Mouse (Mus musculus): ENCODE measurements around the gene Bcl2l11.

Gene Bcl2l11

GRCm38 (mm10) chr2:128111537-128111936 lies 14.3 kb upstream of the Bcl2l11 start:
- DNase-seq (ENCODE audit: low spot score in 2 of 2) = no peak

- no peak for DNase-seq (ENCODE audit: low spot score in 2 of 2)
These were observed 11.2 kb upstream of the Bcl2l11 start for GRCm38 (mm10) chr2:128114621-128115020.

- DNase-seq (ENCODE audit: low spot score in 2 of 2) = no peak
These were observed 10.3 kb upstream of the Bcl2l11 start for GRCm38 (mm10) chr2:128115579-128115978.

DNA sequence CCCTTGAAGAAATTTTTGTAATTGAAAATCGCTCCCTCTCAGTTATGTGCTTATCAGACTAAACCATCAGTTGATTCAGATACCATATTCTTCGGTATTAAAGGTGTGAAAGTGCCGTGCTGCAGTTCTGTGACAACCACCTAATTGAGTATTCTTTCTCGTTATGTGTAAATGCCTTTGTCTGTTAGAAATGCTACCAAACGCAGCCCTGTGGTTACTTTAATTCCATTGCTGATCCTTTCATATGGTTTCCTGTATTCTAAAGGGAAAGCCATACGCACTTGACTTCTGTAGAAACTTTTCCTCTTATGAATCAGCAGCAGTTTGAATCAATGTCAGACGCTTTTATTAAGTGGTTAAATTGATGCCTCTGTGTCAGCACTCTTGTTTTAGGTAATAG lies 8.2 kb upstream of the Bcl2l11 start:
- no peak for DNase-seq (ENCODE audit: low spot score in 2 of 2)

DNA sequence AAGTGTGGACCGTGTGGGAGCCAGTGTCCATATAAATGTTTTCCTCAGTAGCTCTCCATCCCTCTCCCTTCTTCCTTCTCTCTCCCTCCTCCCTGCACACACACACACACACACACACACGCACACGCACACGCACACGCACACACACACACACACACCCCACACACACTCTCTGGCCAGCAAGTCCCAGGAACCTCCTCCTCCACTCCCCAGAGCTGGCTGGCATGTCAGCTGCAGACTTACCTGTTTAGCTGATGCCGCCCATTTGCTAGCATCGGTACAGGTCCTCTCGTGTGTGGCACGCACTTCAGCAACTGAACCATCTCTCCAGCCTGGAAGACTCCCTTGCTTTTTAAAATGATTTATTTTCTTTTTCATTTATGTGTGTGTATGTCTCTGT lies 6.9 kb upstream of the Bcl2l11 start:
- no peak for DNase-seq (ENCODE audit: low spot score in 2 of 2)

DNA sequence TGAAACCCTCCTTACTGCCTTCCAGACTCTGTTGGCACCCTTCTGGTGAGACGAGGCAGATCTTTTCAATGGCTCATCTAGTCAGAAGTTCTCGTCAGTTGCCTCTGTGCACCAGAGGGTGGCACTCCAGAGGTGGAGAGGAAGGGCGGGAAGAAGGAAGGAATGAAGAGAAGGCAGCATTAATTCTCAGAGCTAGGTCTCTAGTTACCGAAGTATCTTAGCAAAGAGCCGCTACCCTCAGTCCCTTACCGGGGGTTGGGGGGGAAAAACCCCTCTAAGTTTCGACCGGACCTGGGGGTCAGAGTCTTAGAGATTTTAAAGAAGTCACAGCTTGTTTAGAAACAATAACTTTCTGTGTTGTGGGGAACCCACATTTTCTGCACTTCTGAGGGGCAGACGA lies 3.3 kb upstream of the Bcl2l11 start:
- peak; percentile 52 to 56 for DNase-seq (ENCODE audit: low spot score in 2 of 2)

- DNase-seq (ENCODE audit: low spot score in 2 of 2) = peak; percentile 44 to 56
These were observed 2.7 kb upstream of the Bcl2l11 start for GRCm38 (mm10) chr2:128122891-128123771.

DNA sequence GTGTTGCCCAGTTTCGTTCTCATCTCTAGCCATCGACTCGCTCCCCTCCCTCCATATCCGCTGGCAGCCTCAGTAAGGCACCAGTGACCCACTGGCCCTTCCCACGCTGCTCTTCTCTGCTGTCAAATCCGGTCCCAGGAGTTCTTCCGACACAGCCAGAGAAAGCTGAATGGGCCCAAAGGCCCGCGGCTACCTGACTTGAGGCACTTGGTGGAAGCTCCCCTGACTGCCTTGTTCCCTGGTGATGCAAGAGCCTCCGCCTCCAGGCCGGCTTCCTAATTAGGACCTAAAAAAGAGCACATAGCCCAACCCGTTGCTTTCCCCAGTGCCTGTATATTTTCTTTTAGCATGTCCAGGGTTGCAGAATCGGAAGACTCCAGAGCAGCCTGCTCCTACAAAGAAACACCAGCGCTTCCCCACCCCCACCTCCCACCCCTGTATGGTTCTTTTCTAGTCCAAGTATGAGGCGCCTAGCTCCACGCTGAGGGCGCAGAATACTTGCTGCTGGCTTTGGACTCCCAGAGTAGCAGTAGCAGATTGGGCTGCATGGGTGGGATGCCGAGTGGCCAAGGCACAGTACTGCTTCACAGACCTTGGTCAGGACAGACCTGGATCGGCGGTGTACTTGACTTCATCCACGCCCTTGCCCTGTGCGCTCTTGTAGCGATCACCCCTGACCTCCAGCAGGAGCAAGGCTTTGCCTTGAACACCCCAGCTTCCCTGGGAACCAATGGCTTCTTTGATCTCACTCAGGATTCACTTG lies 1.7 kb upstream of the Bcl2l11 start:
- no peak for DNase-seq (ENCODE audit: low spot score in 2 of 2)

- DNase-seq (ENCODE audit: low spot score in 2 of 2) = no peak
These were observed 1.1 kb upstream of the Bcl2l11 start for GRCm38 (mm10) chr2:128124693-128125092.

GRCm38 (mm10) chr2:128126591-128127051 lies 783 bp downstream of the Bcl2l11 start:
- no peak for DNase-seq (ENCODE audit: low spot score in 2 of 2)

DNA sequence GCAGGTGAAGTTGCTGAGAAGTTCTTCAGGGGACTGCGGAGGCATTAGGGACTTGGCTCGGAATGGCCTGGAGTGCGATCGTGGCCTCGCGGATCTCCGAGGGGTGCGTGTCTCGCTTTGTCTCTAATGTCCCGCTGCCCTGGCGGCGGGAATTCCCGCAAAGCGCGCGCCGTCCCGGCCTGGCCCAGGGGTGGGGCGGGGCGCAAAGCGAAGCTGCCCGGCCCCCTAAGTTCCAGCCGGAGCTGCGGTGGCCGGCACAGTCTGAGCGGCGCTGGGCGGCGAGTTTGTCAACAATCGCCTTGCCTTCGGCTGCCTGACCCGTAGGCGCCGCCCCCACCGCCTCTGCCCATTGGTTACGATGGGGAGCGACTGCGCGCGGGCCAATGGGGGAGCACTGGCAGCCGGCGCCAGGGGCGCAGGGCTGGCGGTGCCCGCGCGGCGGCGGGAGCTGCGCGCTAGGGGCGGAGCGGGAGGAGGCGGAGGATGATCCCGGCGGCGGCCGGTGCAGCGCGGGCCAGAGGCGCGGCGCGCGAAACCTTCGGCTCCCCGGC lies 1.4 kb downstream of the Bcl2l11 start:
- DNase-seq (ENCODE audit: low spot score in 2 of 2) = peak; percentile 92 to 96

GRCm38 (mm10) chr2:128127691-128128292 lies 2.0 kb downstream of the Bcl2l11 start:
- peak; percentile 67 to 85 for DNase-seq (ENCODE audit: low spot score in 2 of 2)

GRCm38 (mm10) chr2:128128532-128128931 lies 2.7 kb downstream of the Bcl2l11 start:
- no peak for DNase-seq (ENCODE audit: low spot score in 2 of 2)

GRCm38 (mm10) chr2:128131503-128131902 lies 5.7 kb downstream of the Bcl2l11 start:
- no peak for DNase-seq (ENCODE audit: low spot score in 2 of 2)

- DNase-seq (ENCODE audit: low spot score in 2 of 2) = no peak
These were observed 6.8 kb downstream of the Bcl2l11 start for GRCm38 (mm10) chr2:128132635-128133034.

GRCm38 (mm10) chr2:128133865-128134264 lies 8.0 kb downstream of the Bcl2l11 start:
- DNase-seq (ENCODE audit: low spot score in 2 of 2) = no peak

- no peak for DNase-seq (ENCODE audit: low spot score in 2 of 2)
These were observed 8.6 kb downstream of the Bcl2l11 start for GRCm38 (mm10) chr2:128134474-128134873.

GRCm38 (mm10) chr2:128134948-128135347 lies 9.1 kb downstream of the Bcl2l11 start:
- DNase-seq (ENCODE audit: low spot score in 2 of 2) = no peak

DNA sequence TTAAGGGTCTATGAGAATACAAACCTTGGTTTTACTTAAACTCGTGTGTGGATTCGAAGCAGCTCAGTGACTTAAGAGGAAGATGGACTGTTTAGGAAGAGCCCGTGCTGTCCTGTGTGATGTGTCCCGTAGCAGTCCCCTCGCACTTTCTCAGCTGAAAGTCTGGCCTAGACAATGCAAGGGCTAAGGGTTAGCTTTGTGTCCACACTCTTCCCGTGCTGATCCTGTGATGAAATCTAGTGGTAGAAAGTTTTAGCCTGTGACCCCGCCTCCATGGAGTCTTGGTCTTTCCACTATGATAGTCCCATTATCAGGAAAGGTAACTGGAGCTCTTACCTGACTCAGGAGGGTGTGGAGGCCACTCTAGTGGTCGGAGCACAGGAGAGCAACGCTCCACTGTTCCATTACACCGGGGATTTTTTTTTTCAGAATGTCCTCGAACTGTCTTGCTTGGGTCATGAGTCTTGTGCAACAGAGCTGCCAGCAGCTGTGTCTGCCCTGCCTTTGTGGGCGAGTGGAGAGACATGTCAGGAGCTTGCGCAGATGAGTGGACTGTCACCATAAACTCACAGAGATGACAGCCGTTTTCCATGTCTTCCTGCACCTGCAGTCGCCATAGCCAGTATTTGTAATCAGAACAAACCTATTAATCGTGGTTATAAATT lies 11.1 kb downstream of the Bcl2l11 start:
- DNase-seq (ENCODE audit: low spot score in 2 of 2) = no peak

GRCm38 (mm10) chr2:128137480-128138276 lies 11.8 kb downstream of the Bcl2l11 start:
- no peak for DNase-seq (ENCODE audit: low spot score in 2 of 2)

- DNase-seq (ENCODE audit: low spot score in 2 of 2) = no peak
These were observed 13.1 kb downstream of the Bcl2l11 start for GRCm38 (mm10) chr2:128138924-128139323.

Data from urinary bladder, postnatal 36 days (tissue).